Mouse (Mus musculus) kidney, postnatal 0 days (tissue): ENCODE data around the gene Hist1h2bk. TPM values are rescaled to one million over a fixed set of nuclear protein-coding genes. Genes with fewer than 3 reads are reported as not detected.
A peak's percentile ranks its signal among the peaks of the same experiment; 100 is the strongest.

ENCODE experiments used
- ATAC-seq: fragments of 200-750 bp; cut with Nextera tagmentation; replicated peaks from 2 replicates; pipeline ENCODE4 v1.8.0; 2017; ENCODE audit warnings: low read depth, moderate number of reproducible peaks, moderate TSS enrichment, moderate library complexity; ENCODE audit not compliant: low FRiP score
- DNase-seq: peaks from one replicate; pipeline ENCODE4 v3.0.0-alpha.2; 2016; ENCODE audit warnings: low spot score
- H3K27ac ChIP-seq: fragments of 300-500 bp; sonication (generic); 2 replicates; pipeline ENCODE4 v1.5.1; 2014; ENCODE audit warnings: mild to moderate bottlenecking
- H3K27me3 ChIP-seq: fragments of 300-500 bp; sonication (generic); 2 replicates; pipeline ENCODE4 v1.6.1; 2014; ENCODE audit warnings: low read length, mixed read lengths; ENCODE audit not compliant: insufficient read depth
- H3K36me3 ChIP-seq: fragments of 300-500 bp; sonication (generic); 2 replicates; pipeline ENCODE4 v1.6.1; 2014; ENCODE audit warnings: low read length, mixed read lengths; ENCODE audit not compliant: insufficient read depth
- H3K4me1 ChIP-seq: fragments of 300-500 bp; sonication (generic); replicated peaks from 2 replicates; pipeline ENCODE4 v1.6.1; 2014; ENCODE audit warnings: antibody characterized with exemption, low read length, mixed read lengths; ENCODE audit not compliant: insufficient read depth
- H3K4me2 ChIP-seq: fragments of 300-500 bp; sonication (generic); 2 replicates; pipeline ENCODE4 v1.6.1; 2014; ENCODE audit warnings: mild to moderate bottlenecking, low read length, moderate library complexity, mixed read lengths
- H3K4me3 ChIP-seq: fragments of 300-500 bp; sonication (generic); replicated peaks from 2 replicates; pipeline ENCODE4 v1.5.1; 2014; ENCODE audit warnings: low read depth, low read length
- H3K9ac ChIP-seq: fragments of 300-500 bp; sonication (generic); 2 replicates; pipeline ENCODE4 v1.6.1; 2014; ENCODE audit warnings: low read depth, low read length
- H3K9me3 ChIP-seq: fragments of 300-500 bp; sonication (generic); replicated peaks from 2 replicates; pipeline ENCODE4 v1.6.1; 2016; ENCODE audit warnings: low read length, inconsistent platforms, mixed read lengths
- CTCF ChIP-seq: IDR thresholded peaks from 2 replicates; pipeline ENCODE4 v1.5.1; 2016; ENCODE audit warnings: antibody characterized with exemption, low read depth, mild to moderate bottlenecking, moderate library complexity
- WGBS: fragments of 180-500 bp; shearing (Covaris S2); extraction: QIAGEN DNeasy Blood & Tissue Kit; methylation state at CpG from one replicate; pipeline ENCODE4 v1.1.7; 2014; 5-methylcytosine and 5-hydroxymethylcytosine counted together
- polyA plus RNA-seq: library from polyadenylated mRNA; unstranded; fragments of >200 nt; fragmentation: Nextera tagmentation; extraction: Ambion mirVana; gene quantifications from 2 replicates; pipeline ENCODE4 v1.2.1, GENCODE M21; 2015

Gene Hist1h2bk
- polyA plus RNA-seq, 1 experiment from 2014 or later: 4.0 TPM

DNA sequence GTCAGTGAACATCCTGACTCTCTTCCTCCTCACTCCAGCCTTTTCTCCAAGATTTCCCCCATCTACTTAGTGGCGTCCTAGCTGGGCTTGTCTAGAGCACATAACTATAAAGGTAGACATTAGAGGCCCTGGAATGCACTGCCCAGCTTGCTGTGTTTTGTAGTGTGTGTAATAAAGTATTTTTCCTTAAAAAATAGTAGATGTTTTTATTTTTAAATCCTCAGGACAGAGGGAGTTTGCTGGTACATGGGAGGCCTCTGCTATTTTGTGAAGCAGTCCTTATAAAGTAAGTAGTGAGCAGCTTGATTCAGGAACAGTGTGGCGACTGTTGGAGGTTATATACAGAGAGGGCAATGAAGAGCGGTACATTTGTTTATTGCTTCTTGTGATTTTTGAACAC is 27.0 kb upstream of the Hist1h2bk start:
- ATAC-seq (no peak), DNase-seq (no peak)
- Histone ChIP-seq H3K36me3 (no peaks in the 10 kb centered on the region), H3K4me3 (no peak overlapping the region), H3K9me3 (no peaks in the 10 kb centered on the region), H3K4me2 (no peak overlapping the region), H3K27ac (no peak overlapping the region), H3K4me1 (peaks cover 9% of the 10 kb centered on the region), H3K9ac (no peak overlapping the region), H3K27me3 (peaks cover 83% of the 10 kb centered on the region)
- WGBS: 81% methylated on average over 3 of the region's 3 CpGs
- no peak for TF ChIP-seq CTCF

DNA sequence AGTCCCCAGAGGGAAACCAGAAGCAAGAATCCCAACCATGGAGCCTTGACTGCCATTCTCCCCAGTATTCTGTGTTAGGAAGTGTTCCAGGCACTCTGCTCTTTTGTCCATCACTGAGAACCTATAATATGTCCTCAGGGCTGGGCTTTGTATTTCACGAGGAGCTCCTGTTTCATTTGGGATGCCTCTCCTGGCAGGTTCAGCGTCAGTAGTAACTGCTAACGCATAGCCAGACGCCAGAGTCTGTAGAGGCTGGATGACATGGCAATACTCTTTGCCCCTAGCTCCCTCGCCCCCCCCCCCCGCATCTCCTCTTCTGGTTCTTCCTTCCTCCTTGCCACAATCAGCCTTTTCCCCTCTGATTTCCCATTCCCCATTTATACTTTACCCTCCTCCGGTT is 26.0 kb upstream of the Hist1h2bk start, which contains the start of gene Prss16:
Prss16 (minus strand) TSS at position 101 of the 400 bp plus-strand sequence.
- DNase-seq (no peak), ATAC-seq (no peak)
- Histone ChIP-seq H3K27me3 (peaks cover 82% of the 10 kb centered on the region), H3K9me3 (no peaks in the 10 kb centered on the region), H3K4me3 (no peak within 1 kb of the TSS), H3K9ac (no peak within 1 kb of the TSS), H3K4me1 (peaks cover 9% of the 10 kb centered on the region), H3K4me2 (no peak within 1 kb of the TSS), H3K36me3 (no peaks in the 10 kb centered on the region), H3K27ac (no peak within 1 kb of the TSS)
- TF ChIP-seq CTCF: no peak
- WGBS: 30% methylated on average over 7 of the region's 7 CpGs

- no peak for TF ChIP-seq CTCF
- Histone ChIP-seq H3K9me3 (no peaks in the 10 kb centered on the region), H3K27ac (no peak overlapping the region), H3K36me3 (no peaks in the 10 kb centered on the region), H3K27me3 (peaks cover 67% of the 10 kb centered on the region), H3K9ac (no peak overlapping the region), H3K4me1 (no peaks in the 10 kb centered on the region; the same call in 1 of the 2 replicates), H3K4me3 (peak overlapping the region; percentile 11; the same call in 1 of the 2 replicates), H3K4me2 (no peak overlapping the region)
- ATAC-seq (no peak), DNase-seq (no peak)
- 20% methylated on average over 13 of the region's 13 CpGs for WGBS
Observed at GRCm38 (mm10) chr13:22013716-22014115, 22.0 kb upstream of the Hist1h2bk start.

- Histone ChIP-seq H3K27me3 (peaks cover 65% of the 10 kb centered on the region), H3K9ac (no peak overlapping the region), H3K9me3 (no peaks in the 10 kb centered on the region), H3K4me1 (no peaks in the 10 kb centered on the region; the same call in 1 of the 2 replicates), H3K4me3 (peak overlapping the region; percentile 11; the same call in 1 of the 2 replicates), H3K27ac (no peak overlapping the region), H3K4me2 (peak overlapping the region; percentile 32), H3K36me3 (no peaks in the 10 kb centered on the region)
- WGBS: 15% methylated on average over 17 of the region's 17 CpGs
- no peak for TF ChIP-seq CTCF
- ATAC-seq (0 out of 2 replicates have a peak, but pooled peaks have one; percentile 29), DNase-seq (no peak)
Observed at GRCm38 (mm10) chr13:22014411-22014845, 21.2 kb upstream of the Hist1h2bk start.

DNA sequence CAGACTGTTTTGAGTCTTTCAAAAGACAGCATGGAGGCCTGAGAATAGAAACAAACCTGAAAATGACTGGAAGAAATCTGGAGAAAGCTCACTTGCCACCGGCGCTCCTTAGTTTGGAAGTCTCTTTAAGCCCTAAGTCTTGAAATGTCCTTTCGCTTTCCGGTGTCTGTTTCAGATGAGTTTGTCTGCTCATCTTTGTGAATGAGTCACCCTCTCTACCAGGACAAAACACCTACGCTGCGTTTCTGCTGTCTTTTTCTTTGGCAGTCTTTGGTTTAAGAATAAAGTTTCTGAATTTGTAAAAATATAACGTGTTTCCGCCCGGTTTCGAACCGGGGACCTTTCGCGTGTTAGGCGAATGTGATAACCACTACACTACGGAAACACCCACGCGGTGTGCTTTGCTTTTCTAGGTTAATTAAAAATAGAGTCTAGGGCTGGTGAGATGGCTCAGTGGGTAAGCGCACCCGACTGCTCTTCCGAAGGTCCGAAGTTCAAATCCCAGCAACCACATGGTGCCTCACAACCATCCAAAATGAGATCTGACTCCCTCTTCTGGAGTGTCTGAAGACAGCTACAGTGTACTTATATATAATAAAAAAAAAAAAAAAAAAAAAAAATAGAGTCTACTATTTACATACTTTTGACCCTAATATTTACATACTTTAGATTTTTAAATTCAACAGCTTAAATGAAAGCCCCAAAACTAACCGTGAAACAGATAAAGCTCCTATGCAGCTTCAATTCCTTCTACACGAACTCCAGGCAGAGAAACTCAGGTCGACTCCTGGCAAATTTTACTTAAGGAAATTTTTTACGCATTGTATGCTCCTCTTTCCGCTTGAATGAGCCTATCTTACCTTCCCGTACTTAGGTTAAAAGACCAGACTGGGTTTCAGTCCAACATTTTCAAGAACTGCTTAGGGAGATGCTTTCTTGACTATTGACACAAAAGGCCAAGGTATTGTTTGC is 19.9 kb upstream of the Hist1h2bk start:
- peaks cover 52% of the 10 kb centered on the region for H3K27me3 ChIP-seq
- WGBS: 17% methylated on average over 27 of the region's 27 CpGs
- H3K27ac ChIP-seq: no peak overlapping the region
- ATAC-seq (peak; percentile 87; the same call in 1 of the 2 replicates), DNase-seq (peak; percentile 74)
- peak; percentile 34; the same call in 1 of the 2 replicates for TF ChIP-seq CTCF
- no peaks in the 10 kb centered on the region for H3K36me3 ChIP-seq
- no peaks in the 10 kb centered on the region for H3K9me3 ChIP-seq
- no peaks in the 10 kb centered on the region; the same call in 1 of the 2 replicates for H3K4me1 ChIP-seq
- H3K9ac ChIP-seq: no peak overlapping the region
- H3K4me2 ChIP-seq: no peak overlapping the region
- no peak overlapping the region for H3K4me3 ChIP-seq

GRCm38 (mm10) chr13:22019934-22020835 is 15.5 kb upstream of the Hist1h2bk start:
- peak overlapping the region; percentile 48 for H3K4me3 ChIP-seq
- H3K27ac ChIP-seq: no peak overlapping the region
- H3K4me1 ChIP-seq: no peaks in the 10 kb centered on the region
- H3K36me3 ChIP-seq: no peaks in the 10 kb centered on the region
- DNase-seq: peak; percentile 52
- H3K4me2 ChIP-seq: peak overlapping the region; percentile 77
- no peaks in the 10 kb centered on the region for H3K9me3 ChIP-seq
- TF ChIP-seq CTCF: no peak
- WGBS: 1% methylated on average over 44 of the region's 44 CpGs
- ATAC-seq: no peak
- H3K27me3 ChIP-seq: peaks cover 21% of the 10 kb centered on the region
- peak overlapping the region; percentile 18; the same call in 1 of the 2 replicates for H3K9ac ChIP-seq
